Mouse (Mus musculus): ENCODE results near the gene Neu4.
"Not testable (repeated sequence)": the region's sequence is repeated elsewhere in the genome, so short reads cannot be mapped to it uniquely, and the experiment has no call there.

The Neu4 gene

GRCm38 (mm10) chr1:94020151-94020550, at the start of gene Neu4:
Neu4 (plus strand) TSS chr1:94020451.
- in situ Hi-C loops (cut with MseI, MboI) = no loop called here

GRCm38 (mm10) chr1:93970797-93971196, 49.5 kb upstream of the Neu4 start:
- in situ Hi-C loops (cut with MseI, MboI) = not testable (repeated sequence)

GRCm38 (mm10) chr1:93975764-93976163, 44.5 kb upstream of the Neu4 start:
- in situ Hi-C loops (cut with MseI, MboI) = not testable (repeated sequence)

- in situ Hi-C loops (cut with MseI, MboI) = not testable (repeated sequence)
Measured at GRCm38 (mm10) chr1:93978287-93978686, 42.0 kb upstream of the Neu4 start.

GRCm38 (mm10) chr1:93980932-93981331, 39.3 kb upstream of the Neu4 start:
- in situ Hi-C loops (cut with MseI, MboI) = not testable (repeated sequence)

GRCm38 (mm10) chr1:93986167-93986566, 34.1 kb upstream of the Neu4 start:
- in situ Hi-C loops (cut with MseI, MboI) = no loop called here

- in situ Hi-C loops (cut with MseI, MboI) = no loop called here
Measured at GRCm38 (mm10) chr1:93988786-93989185, 31.5 kb upstream of the Neu4 start.

GRCm38 (mm10) chr1:93990209-93990608, 30.0 kb upstream of the Neu4 start, which contains the start of gene Gal3st2c:
Gal3st2c (plus strand) TSS chr1:93990509.
- in situ Hi-C loops (cut with MseI, MboI) = loop anchor here (10.0 kb wide), 1 partner anchor 135 kb away; no protein-coding TSS in a partner anchor

GRCm38 (mm10) chr1:93991068-93991467, 29.2 kb upstream of the Neu4 start:
- in situ Hi-C loops (cut with MseI, MboI) = loop anchor here (10.0 kb wide), 1 partner anchor 136 kb away; no protein-coding TSS in a partner anchor

GRCm38 (mm10) chr1:93991491-93991890, 28.8 kb upstream of the Neu4 start:
- in situ Hi-C loops (cut with MseI, MboI) = loop anchor here (10.0 kb wide), 1 partner anchor 137 kb away; no protein-coding TSS in a partner anchor

- in situ Hi-C loops (cut with MseI, MboI) = loop anchor here in 1 of 2 experiments (10.0 kb wide), 1 partner anchor 74 kb away; no protein-coding TSS in a partner anchor
Measured at GRCm38 (mm10) chr1:94001023-94001422, 19.2 kb upstream of the Neu4 start.

- in situ Hi-C loops (cut with MseI, MboI) = loop anchor here in 1 of 2 experiments (10.0 kb wide), 1 partner anchor 69 kb away; no protein-coding TSS in a partner anchor
Measured at GRCm38 (mm10) chr1:94005954-94006506, 14.2 kb upstream of the Neu4 start.

- in situ Hi-C loops (cut with MseI, MboI) = loop anchor here in 1 of 2 experiments (10.0 kb wide), 1 partner anchor 66 kb away; no protein-coding TSS in a partner anchor
Measured at GRCm38 (mm10) chr1:94008826-94009225, 11.4 kb upstream of the Neu4 start.

- in situ Hi-C loops (cut with MseI, MboI) = no loop called here
Measured at GRCm38 (mm10) chr1:94011643-94012042, 8.6 kb upstream of the Neu4 start.

- in situ Hi-C loops (cut with MseI, MboI) = no loop called here
Measured at GRCm38 (mm10) chr1:94027506-94028108, 7.4 kb downstream of the Neu4 start.

GRCm38 (mm10) chr1:94028741-94029140, 8.5 kb downstream of the Neu4 start:
- in situ Hi-C loops (cut with MseI, MboI) = no loop called here

GRCm38 (mm10) chr1:94033075-94033602, 12.9 kb downstream of the Neu4 start:
- in situ Hi-C loops (cut with MseI, MboI) = no loop called here

- in situ Hi-C loops (cut with MseI, MboI) = no loop called here
Measured at GRCm38 (mm10) chr1:94034984-94035743, 14.9 kb downstream of the Neu4 start.

- in situ Hi-C loops (cut with MseI, MboI) = no loop called here
Measured at GRCm38 (mm10) chr1:94040391-94040790, 20.1 kb downstream of the Neu4 start.

- in situ Hi-C loops (cut with MseI, MboI) = no loop called here
Measured at GRCm38 (mm10) chr1:94045559-94045958, 25.3 kb downstream of the Neu4 start.

- in situ Hi-C loops (cut with MseI, MboI) = no loop called here
Measured at GRCm38 (mm10) chr1:94046544-94046943, 26.3 kb downstream of the Neu4 start.

- in situ Hi-C loops (cut with MseI, MboI) = no loop called here
Measured at GRCm38 (mm10) chr1:94051104-94051503, 30.9 kb downstream of the Neu4 start.
